Mouse (Mus musculus): Measurements from ENCODE around the gene Wnt3a.

Wnt3a gene

DNA sequence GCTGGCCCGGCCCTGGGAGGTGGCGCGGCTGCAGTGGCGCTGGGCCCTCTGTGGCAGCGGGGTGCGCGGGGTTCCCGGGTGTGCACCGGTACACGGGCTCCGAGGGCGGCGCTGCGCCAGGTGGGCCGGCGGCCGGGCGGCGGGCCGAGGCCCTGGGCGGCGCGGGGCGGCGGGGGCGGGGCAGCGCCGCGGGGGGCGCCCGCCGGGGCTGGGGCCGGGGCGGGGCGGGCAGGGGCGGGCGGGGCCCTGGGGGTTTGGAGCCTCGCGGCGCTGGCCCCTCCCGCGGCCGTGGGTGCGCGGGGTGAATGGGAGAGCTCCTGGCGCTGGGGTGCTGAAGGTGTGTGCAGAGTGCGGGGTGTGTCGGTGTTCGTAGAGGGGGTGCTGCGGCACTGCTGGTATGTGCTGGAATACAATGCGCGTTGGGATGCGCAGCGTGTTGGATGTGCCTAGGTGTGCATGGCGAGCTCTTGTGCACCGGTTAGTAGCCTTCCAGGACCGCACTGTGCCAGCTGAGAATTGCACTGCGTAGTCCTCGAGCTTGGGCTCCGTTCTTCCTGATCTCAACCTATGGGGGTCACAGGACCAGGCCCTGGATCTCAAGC is at the start of gene Wnt3a:
Wnt3a (minus strand) TSS at position 51 of the 602 bp plus-strand sequence.
- no peak for DNase-seq (ENCODE audit: low spot score in 2 of 2)

DNA sequence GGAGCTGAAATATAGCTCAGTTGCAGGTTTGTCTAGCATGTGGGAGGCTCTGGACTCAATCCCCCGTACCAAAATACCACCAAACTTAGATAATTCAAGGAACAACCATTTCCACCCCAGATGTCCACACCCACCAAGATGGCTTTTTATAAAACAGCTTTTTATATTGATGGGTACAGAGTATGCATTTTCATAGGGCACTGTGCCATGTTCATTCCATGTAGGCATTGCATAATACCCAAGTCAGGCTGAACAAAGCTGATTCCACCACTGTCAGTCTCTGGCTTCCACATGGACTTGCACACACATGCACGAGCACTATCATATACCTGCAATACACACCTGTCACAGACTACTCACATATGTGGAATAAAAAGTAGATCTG is 48.2 kb upstream of the Wnt3a start:
- peak; percentile 73 to 81 for DNase-seq (ENCODE audit: low spot score in 2 of 2)

GRCm38 (mm10) chr11:59337955-59338735 is 47.6 kb upstream of the Wnt3a start:
- DNase-seq (ENCODE audit: low spot score in 2 of 2), result peak in 1 of 2 experiments; percentile 43

- DNase-seq (ENCODE audit: low spot score in 2 of 2), result no peak
Observed at GRCm38 (mm10) chr11:59336381-59336780, 45.8 kb upstream of the Wnt3a start.

GRCm38 (mm10) chr11:59335942-59336341 is 45.4 kb upstream of the Wnt3a start:
- DNase-seq (ENCODE audit: low spot score in 2 of 2), result no peak

GRCm38 (mm10) chr11:59335150-59335549 is 44.6 kb upstream of the Wnt3a start:
- DNase-seq (ENCODE audit: low spot score in 2 of 2), result no peak

DNA sequence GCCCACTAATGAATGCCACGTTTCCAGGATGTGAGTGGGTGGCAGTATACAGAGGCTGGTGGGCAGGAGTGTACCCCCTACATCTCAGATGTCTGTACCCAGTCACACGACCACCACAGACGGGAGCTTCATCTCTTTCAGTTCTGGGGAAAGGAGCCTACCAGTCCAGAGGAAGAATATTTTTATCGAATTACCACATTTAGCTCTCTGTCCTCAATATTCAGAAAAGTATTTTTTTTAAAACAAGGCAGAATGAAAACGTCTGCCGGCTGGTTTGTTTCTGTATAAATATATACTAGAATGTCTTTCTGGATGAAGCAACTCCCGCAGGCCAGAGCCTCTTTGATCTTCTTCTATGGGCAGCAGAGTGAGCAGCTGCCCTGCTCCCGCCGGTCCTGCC is 42.4 kb upstream of the Wnt3a start:
- no peak for DNase-seq (ENCODE audit: low spot score in 2 of 2)

- DNase-seq (ENCODE audit: low spot score in 2 of 2), result no peak
Observed at GRCm38 (mm10) chr11:59331167-59331869, 40.8 kb upstream of the Wnt3a start.

GRCm38 (mm10) chr11:59330560-59330959 is 40.0 kb upstream of the Wnt3a start:
- peak in 1 of 2 experiments; percentile 66 for DNase-seq (ENCODE audit: low spot score in 2 of 2)

DNA sequence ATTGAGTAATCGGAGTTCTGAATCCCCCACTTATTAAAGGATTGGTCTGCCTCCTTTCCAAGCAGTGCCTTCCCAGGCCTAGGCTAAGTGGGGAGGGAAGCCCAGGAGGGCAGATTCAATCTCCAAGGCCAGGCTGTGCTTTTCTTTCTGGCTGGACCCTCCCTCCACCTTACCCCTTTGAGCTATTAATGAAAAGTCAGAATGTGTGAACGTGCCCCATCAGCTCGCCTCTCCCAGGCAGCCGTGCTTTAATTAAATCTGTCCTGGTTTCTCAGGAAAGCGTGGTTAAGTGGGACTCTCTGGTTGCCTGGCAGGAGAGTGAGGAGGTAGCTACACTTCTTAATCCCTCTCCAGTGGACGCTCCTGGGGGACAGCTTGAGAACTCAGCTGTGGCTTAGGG is 39.1 kb upstream of the Wnt3a start:
- no peak for DNase-seq (ENCODE audit: low spot score in 2 of 2)

- DNase-seq (ENCODE audit: low spot score in 2 of 2), result no peak
Observed at GRCm38 (mm10) chr11:59327625-59328024, 37.1 kb upstream of the Wnt3a start.

DNA sequence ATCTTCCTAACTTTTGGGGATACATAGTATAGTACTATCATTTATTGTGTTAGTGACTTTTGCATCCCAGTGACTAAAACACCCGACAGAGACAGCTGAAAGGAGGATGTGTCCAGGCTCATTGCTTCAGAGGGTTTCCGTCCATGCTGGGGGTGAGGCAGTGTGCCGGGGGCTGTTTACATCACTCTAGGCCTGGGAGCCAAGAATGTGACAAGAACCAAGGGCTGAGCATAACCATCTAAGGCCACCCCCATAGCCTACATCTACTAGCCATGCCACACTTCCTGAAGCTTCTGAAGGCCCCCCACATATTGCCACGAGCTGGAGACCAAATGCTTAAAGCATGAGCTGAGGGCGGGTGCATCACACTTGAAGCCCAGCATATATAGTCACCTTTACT is 34.2 kb upstream of the Wnt3a start:
- no peak for DNase-seq (ENCODE audit: low spot score in 2 of 2)

DNA sequence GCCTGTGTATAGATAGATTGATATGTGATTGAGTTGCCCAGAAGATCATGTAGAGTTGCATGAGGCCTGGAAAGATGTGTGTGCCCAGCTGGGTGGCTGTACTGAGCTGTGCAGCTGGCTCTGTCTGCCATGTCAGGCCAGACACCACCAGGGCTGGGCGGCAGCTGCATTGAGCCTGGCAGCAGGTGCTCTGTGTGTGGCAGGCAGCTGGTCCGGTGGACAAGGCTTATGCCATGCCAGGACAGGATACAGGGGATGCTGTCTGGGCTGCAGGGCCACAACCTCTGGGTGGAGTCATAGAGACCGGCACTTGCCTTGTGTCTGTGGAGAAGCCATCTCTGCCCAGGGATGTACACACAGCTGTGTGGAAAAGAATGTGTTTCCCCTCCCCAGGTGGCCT is 32.4 kb upstream of the Wnt3a start:
- no peak for DNase-seq (ENCODE audit: low spot score in 2 of 2)

DNA sequence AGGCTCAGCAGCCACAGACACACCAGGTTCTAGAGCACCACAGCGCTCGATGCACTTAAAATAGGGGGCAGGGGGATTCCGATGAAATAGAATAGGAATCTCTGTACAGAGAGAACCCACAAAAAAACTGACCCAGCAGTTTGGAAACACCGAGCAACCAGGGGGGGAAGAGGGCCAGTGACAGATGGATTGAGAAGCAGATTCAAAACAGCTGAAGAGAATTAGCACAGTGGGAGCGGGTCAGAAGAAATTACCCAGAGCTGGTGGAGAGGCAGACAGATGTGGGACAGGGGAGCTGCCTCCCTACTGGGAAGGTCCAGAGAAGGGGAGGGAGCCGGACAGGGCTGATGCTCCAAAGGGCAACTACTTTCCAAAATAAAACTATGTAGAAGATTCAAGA is 26.0 kb upstream of the Wnt3a start:
- DNase-seq (ENCODE audit: low spot score in 2 of 2), result no peak

- no peak for DNase-seq (ENCODE audit: low spot score in 2 of 2)
Observed at GRCm38 (mm10) chr11:59313944-59314343, 23.4 kb upstream of the Wnt3a start.

DNA sequence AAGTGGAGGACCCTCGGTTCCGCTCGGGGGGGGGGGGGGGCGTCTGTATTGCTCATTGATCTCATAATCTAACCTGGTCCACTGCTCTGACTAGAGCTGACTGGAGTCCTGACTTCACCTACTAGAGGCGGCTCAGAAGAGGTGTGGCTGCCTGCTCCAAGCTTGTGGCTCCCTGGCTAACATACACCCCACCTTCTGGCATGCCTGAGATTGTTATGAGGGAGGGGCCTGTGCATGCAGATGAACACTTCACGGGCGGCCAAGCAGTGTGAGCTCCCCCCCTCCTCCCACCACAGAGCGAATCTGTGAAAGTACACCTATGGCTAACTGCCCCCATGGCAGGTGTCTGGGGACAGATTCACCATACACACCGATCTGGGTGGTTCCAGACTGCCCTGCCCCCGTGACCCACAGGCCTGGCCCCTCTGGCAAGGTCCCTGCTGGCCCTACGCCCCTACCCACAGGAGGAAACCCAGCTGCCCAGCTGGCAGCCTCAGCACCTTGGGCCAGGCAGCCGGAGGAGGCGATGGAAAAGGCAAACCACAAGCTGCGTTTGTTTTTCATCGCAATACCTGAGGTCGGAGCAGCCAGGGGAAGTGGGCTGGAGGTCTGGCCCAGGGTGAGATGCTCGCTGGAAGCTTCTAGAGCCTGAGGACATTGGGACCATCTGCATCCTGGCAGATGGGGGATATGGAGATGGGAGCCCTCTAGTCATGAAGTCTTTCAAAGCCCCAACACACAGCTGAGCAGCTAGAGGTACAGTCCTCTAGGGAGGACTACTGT is 22.7 kb upstream of the Wnt3a start:
- no peak for DNase-seq (ENCODE audit: low spot score in 2 of 2)

DNA sequence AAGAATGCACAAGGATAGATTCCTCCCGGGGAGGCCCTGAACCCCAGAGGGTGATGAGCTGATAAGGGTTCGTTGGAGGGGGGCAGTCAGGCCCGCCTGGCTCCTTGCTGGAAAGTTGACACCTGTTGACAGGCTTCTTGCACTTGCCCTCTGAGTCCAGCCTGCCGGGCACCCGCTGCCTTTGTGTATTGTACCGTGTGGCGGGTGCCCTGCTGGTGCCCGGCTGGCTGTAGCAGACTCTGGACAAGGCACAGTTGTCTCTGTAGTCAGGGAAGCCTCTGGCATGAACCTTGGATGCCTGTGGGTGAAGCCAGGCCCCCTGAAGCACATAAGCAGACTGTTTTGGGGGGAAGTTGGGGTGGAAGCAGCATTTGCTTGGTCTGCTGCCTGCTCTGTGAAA is 21.9 kb upstream of the Wnt3a start:
- no peak for DNase-seq (ENCODE audit: low spot score in 2 of 2)

GRCm38 (mm10) chr11:59312060-59312459 is 21.5 kb upstream of the Wnt3a start:
- DNase-seq (ENCODE audit: low spot score in 2 of 2), result no peak

DNA sequence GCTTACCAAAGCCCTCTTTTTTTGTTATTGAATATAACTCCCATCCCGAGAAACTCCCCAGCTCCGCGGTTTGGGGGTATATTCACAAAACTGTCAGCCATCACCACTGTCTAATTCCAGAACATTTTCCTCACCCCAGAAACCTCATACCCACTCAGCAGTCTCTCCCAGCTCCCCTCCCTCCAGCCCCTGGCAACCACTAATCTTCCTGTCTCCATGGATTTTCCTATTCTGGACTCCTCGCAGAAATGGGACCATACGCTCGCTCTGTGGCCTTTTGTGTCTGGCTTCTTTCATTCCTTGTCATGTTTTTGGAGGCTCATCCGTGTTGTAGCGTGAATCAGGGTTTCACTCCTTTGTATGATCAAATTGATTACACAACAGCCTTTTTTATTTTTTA is 19.4 kb upstream of the Wnt3a start:
- DNase-seq (ENCODE audit: low spot score in 2 of 2), result no peak

DNA sequence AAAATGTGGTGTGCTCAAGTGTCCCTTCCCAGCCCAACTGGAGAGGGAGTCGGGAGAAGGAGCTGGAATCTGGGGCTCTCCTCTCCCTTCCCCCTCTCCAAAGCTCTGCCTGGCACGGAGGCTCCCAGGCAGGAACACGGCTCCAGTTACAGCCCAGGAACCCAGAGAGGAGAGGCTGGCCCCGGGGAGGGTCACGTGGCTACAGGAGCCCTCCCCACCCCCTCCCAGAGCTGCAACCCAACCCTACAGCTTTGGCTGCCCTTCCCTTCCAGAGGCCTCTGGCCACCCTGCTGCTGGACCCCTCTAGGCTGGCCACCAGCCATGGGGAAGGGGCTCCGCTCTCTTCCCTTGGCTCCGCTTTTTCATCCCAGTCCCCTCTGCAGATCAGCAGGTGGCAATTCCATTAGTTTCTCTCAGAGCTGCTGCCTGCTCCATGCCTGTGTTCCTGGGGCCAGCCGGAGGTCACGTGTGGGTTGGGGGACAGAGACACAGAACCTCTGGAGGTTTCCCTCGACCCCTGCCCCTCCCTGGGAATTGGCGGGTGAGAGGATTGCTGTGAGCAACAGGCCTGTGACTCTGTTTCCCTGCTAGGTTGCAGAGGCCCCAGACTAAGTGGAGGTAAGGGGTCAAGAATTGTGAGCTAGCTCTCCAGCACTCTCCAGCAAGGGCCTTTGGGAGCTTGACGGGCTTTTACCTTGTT is 18.7 kb upstream of the Wnt3a start:
- no peak for DNase-seq (ENCODE audit: low spot score in 2 of 2)

DNA sequence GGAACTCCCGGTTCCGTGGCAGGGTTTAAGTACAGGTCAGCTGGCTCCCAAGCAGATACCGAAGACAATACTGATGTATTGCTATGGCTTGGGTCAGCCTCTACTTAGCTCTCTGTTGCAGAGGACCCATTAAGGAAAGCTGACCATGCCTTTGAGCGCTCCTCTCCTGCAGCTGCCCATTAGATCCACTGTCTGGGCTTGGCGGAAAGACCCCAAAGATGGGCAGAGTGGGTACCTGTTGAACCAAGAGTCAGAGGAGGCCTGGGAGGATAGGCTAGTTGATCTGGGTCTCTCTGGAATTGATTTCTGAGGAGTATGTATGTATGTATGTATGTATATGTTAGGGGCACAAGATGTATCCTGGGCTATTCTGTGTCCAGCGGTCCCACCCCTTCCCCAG is 18.1 kb upstream of the Wnt3a start:
- no peak for DNase-seq (ENCODE audit: low spot score in 2 of 2)

DNA sequence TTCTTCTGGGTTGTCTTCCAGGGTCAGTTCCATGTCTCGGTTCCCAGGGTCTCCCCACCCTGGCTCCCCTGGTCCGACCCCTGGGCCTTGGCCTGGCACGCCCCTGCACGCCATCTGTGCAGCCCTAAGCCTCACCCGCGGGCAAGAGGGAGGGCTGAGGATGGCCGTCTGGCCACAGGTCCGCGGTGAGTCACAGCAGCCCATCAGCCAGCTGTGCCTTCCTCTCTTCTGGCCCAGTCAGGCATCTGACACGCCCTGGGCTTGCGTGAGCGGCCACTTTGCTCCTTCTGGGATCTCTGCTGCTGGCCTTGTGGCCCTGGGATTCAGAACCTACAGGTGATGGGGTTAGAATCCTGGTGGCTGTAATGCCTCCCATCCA is 17.6 kb upstream of the Wnt3a start:
- no peak for DNase-seq (ENCODE audit: low spot score in 2 of 2)

Measured in left cerebral cortex, adult 9 months (tissue).